Mouse (Mus musculus) C2C12 (cell line): ENCODE measurements around the gene Dnm2.

Experiments used
- CTCF ChIP-seq: IDR thresholded peaks from one replicate; pipeline ENCODE4 v1.5.1; 2011; ENCODE audit not compliant: control insufficient read depth, insufficient read depth, insufficient read length
- USF1 ChIP-seq: IDR thresholded peaks from one replicate; pipeline ENCODE4 v1.6.1; 2011; ENCODE audit warnings: low read depth, mild to moderate bottlenecking, control low read depth, moderate library complexity

DNA sequence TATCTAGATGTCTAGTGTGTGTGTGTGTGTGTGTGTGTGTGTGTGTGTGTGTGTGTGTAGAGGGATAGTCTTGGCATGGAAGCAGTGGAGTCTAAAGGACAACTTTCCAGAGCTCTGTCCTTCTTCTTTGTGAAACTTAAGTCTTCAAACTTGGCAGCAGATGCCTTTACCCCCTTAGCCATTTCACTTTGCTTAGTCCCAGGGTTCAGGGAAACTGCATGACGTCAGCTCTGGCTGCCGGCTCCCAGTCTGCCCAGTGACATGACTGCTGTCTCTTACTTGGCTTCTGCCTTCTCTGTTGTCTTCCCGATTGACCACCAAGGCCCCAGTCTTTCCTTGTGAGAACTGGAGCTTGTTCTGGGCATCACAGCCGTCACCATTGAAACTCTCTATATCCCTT lies 29.8 kb downstream of the Dnm2 start:
- TF ChIP-seq CTCF, result no peak
- no peak for TF ChIP-seq USF1
